Mouse (Mus musculus) thymus, adult 2 months (tissue): ENCODE data around the gene Il9.

Experiments used
- CTCF ChIP-seq: fragments of 200-500 bp; IDR thresholded peaks from 2 replicates; pipeline ENCODE4 v1.5.1; 2012; ENCODE audit warnings: mild to moderate bottlenecking, control low read depth, low read length, moderate library complexity, borderline replicate concordance; ENCODE audit not compliant: control insufficient read depth, poor library complexity, insufficient read depth; ENCODE audit errors: extremely low read depth
- POLR2A ChIP-seq: fragments of 200-500 bp; IDR thresholded peaks from 2 replicates; pipeline ENCODE4 v1.6.1; 2012; ENCODE audit warnings: mild to moderate bottlenecking, low read length, control low read depth, moderate library complexity; ENCODE audit not compliant: control insufficient read depth, poor library complexity, insufficient read depth; ENCODE audit errors: extremely low read depth

GRCm38 (mm10) chr13:56478027-56478426, 4.0 kb downstream of the Il9 start:
- no peak for TF ChIP-seq CTCF
- no peak for TF ChIP-seq POLR2A
